Mouse (Mus musculus) urinary bladder, postnatal 10 days (tissue): ENCODE results near the gene Elob.

ENCODE experiments used
- DNase-seq: peaks from one replicate; pipeline ENCODE4 v3.0.0; 2022; ENCODE audit warnings: low spot score

Elob gene

GRCm38 (mm10) chr17:23823614-23824013 lies 5.3 kb downstream of the Elob start:
- DNase-seq = no peak

- no peak for DNase-seq
These were observed 5.9 kb downstream of the Elob start for GRCm38 (mm10) chr17:23823018-23823417.

GRCm38 (mm10) chr17:23822094-23822493 lies 6.8 kb downstream of the Elob start:
- DNase-seq = no peak

GRCm38 (mm10) chr17:23820731-23821130 lies 8.2 kb downstream of the Elob start:
- DNase-seq = no peak

GRCm38 (mm10) chr17:23819235-23819634 lies 9.7 kb downstream of the Elob start:
- DNase-seq = no peak

GRCm38 (mm10) chr17:23818579-23818978 lies 10.4 kb downstream of the Elob start:
- no peak for DNase-seq

- DNase-seq = no peak
These were observed 13.3 kb downstream of the Elob start for GRCm38 (mm10) chr17:23815641-23816040.

GRCm38 (mm10) chr17:23807918-23808317 lies 21.0 kb downstream of the Elob start:
- DNase-seq = no peak

GRCm38 (mm10) chr17:23806867-23807266 lies 22.1 kb downstream of the Elob start:
- no peak for DNase-seq

GRCm38 (mm10) chr17:23804426-23805085 lies 24.4 kb downstream of the Elob start:
- no peak for DNase-seq

GRCm38 (mm10) chr17:23803366-23804041 lies 25.4 kb downstream of the Elob start:
- peak; percentile 46 for DNase-seq

GRCm38 (mm10) chr17:23802746-23803365 lies 26.1 kb downstream of the Elob start:
- peak; percentile 91 for DNase-seq

- DNase-seq = no peak
These were observed 27.3 kb downstream of the Elob start for GRCm38 (mm10) chr17:23801627-23802026.

- no peak for DNase-seq
These were observed 31.6 kb downstream of the Elob start for GRCm38 (mm10) chr17:23797316-23797715.

- no peak for DNase-seq
These were observed 33.6 kb downstream of the Elob start for GRCm38 (mm10) chr17:23795323-23795722.

GRCm38 (mm10) chr17:23791079-23791357 lies 37.9 kb downstream of the Elob start:
- DNase-seq = no peak

GRCm38 (mm10) chr17:23790269-23791078 lies 38.5 kb downstream of the Elob start, which contains the start of gene Srrm2:
Gene Srrm2 (plus strand): TSS chr17:23790532.
- DNase-seq = no peak

- DNase-seq = no peak
These were observed 39.1 kb downstream of the Elob start for GRCm38 (mm10) chr17:23789749-23790268.

- no peak for DNase-seq
These were observed 40.0 kb downstream of the Elob start for GRCm38 (mm10) chr17:23788973-23789372.

- DNase-seq = no peak
These were observed 42.4 kb downstream of the Elob start for GRCm38 (mm10) chr17:23786510-23786931.

GRCm38 (mm10) chr17:23785561-23786471 lies 43.1 kb downstream of the Elob start, which contains the start of gene Flywch2:
Gene Flywch2 (minus strand): TSS chr17:23786081.
- no peak for DNase-seq
